Mouse (Mus musculus): ENCODE data around the gene Supt16. TPM values are rescaled to one million over a fixed set of nuclear protein-coding genes. Genes with fewer than 3 reads are reported as not detected.
A peak's percentile ranks its signal among the peaks of the same experiment; 100 is the strongest.

The Supt16 gene
- polyA plus RNA-seq, 1 experiment from 2014 or later: 18.0 TPM

- Histone ChIP-seq H3K4me1 (ENCODE audit: insufficient read depth) (peaks cover 17% of the 10 kb centered on the region), H3K27me3 (ENCODE audit: insufficient read depth, low read length) (no peaks in the 10 kb centered on the region), H3K4me2 (ENCODE audit: low read depth, low read length) (peak overlapping the region; percentile 68), H3K27ac (ENCODE audit: low read depth) (no peak overlapping the region), H3K36me3 (replicated peaks; ENCODE audit: insufficient read depth, low read length) (peaks cover 22% of the 10 kb centered on the region), H3K4me3 (ENCODE audit: low read depth, low read length) (peak overlapping the region; percentile 89), H3K9me3 (ENCODE audit: low read length) (no peaks in the 10 kb centered on the region), H3K9ac (replicated peaks) (peak overlapping the region; percentile 96)
- peak; percentile 80 for DNase-seq
- 7% methylated on average over 3 of the region's 3 CpGs for WGBS (ENCODE audit: insufficient replicate concordance)
- ATAC-seq: no peak
- peak; percentile 78 for TF ChIP-seq CTCF (IDR thresholded peaks at IDR 0.05; ENCODE audit: low read depth)
- TF ChIP-seq EP300 (IDR thresholded peaks at IDR 0.05; ENCODE audit: low read depth): no peak
Measured at GRCm38 (mm10) chr14:52195691-52196090, 1.5 kb downstream of the Supt16 start.

GRCm38 (mm10) chr14:52190740-52191359 lies 6.4 kb downstream of the Supt16 start:
- no peak overlapping the region for H3K9ac ChIP-seq (replicated peaks)
- H3K36me3 ChIP-seq (replicated peaks; ENCODE audit: insufficient read depth, low read length): peaks cover 3% of the 10 kb centered on the region; the same call in 1 of the 2 replicates
- H3K4me3 ChIP-seq (ENCODE audit: low read depth, low read length): no peak overlapping the region
- H3K4me2 ChIP-seq (ENCODE audit: low read depth, low read length): no peak overlapping the region
- DNase-seq: peak; percentile 72
- no peaks in the 10 kb centered on the region for H3K27me3 ChIP-seq (ENCODE audit: insufficient read depth, low read length)
- TF ChIP-seq EP300 (IDR thresholded peaks at IDR 0.05; ENCODE audit: low read depth) (no peak), CTCF (IDR thresholded peaks at IDR 0.05; ENCODE audit: low read depth) (peak; percentile 87)
- H3K9me3 ChIP-seq (ENCODE audit: low read length): no peaks in the 10 kb centered on the region
- peaks cover 4% of the 10 kb centered on the region for H3K4me1 ChIP-seq (ENCODE audit: insufficient read depth)
- ATAC-seq: peak; percentile 73
- H3K27ac ChIP-seq (ENCODE audit: low read depth): 0 out of 2 replicates have a peak overlapping the region, but pooled peaks have one; percentile 23

GRCm38 (mm10) chr14:52189519-52189918 lies 7.7 kb downstream of the Supt16 start:
- no peak overlapping the region for H3K4me3 ChIP-seq (ENCODE audit: low read depth, low read length)
- 54% methylated on average over 2 of the region's 2 CpGs for WGBS (ENCODE audit: insufficient replicate concordance)
- no peaks in the 10 kb centered on the region for H3K27me3 ChIP-seq (ENCODE audit: insufficient read depth, low read length)

GRCm38 (mm10) chr14:52188788-52189187 lies 8.4 kb downstream of the Supt16 start:
- peaks cover 6% of the 10 kb centered on the region; the same call in 1 of the 2 replicates for H3K36me3 ChIP-seq (replicated peaks; ENCODE audit: insufficient read depth, low read length)

More at GRCm38 (mm10) chr14:52189519-52189918, 7.7 kb downstream of the Supt16 start:
- Histone ChIP-seq H3K9me3 (ENCODE audit: low read length) (no peaks in the 10 kb centered on the region), H3K27ac (ENCODE audit: low read depth) (no peak overlapping the region), H3K36me3 (replicated peaks; ENCODE audit: insufficient read depth, low read length) (peaks cover 3% of the 10 kb centered on the region; the same call in 1 of the 2 replicates), H3K9ac (replicated peaks) (no peak overlapping the region), H3K4me2 (ENCODE audit: low read depth, low read length) (no peak overlapping the region), H3K4me1 (ENCODE audit: insufficient read depth) (no peaks in the 10 kb centered on the region)
- DNase-seq (no peak), ATAC-seq (no peak)
- TF ChIP-seq EP300 (IDR thresholded peaks at IDR 0.05; ENCODE audit: low read depth): no peak
- peak; percentile 37 for TF ChIP-seq CTCF (IDR thresholded peaks at IDR 0.05; ENCODE audit: low read depth)

GRCm38 (mm10) chr14:52166571-52166970 lies 30.6 kb downstream of the Supt16 start:
- H3K9ac ChIP-seq (replicated peaks): no peak overlapping the region
- DNase-seq (no peak), ATAC-seq (no peak)
- peaks cover 65% of the 10 kb centered on the region for H3K36me3 ChIP-seq (replicated peaks; ENCODE audit: insufficient read depth, low read length)
- no peaks in the 10 kb centered on the region for H3K4me1 ChIP-seq (ENCODE audit: insufficient read depth)
- no peak overlapping the region for H3K4me3 ChIP-seq (ENCODE audit: low read depth, low read length)
- no peak overlapping the region for H3K4me2 ChIP-seq (ENCODE audit: low read depth, low read length)
- H3K27ac ChIP-seq (ENCODE audit: low read depth): no peak overlapping the region
- 66% methylated on average over 2 of the region's 2 CpGs for WGBS (ENCODE audit: insufficient replicate concordance)
- no peak for TF ChIP-seq EP300 (IDR thresholded peaks at IDR 0.05; ENCODE audit: low read depth)
- no peak for TF ChIP-seq CTCF (IDR thresholded peaks at IDR 0.05; ENCODE audit: low read depth)
- H3K27me3 ChIP-seq (ENCODE audit: insufficient read depth, low read length): no peaks in the 10 kb centered on the region
- no peaks in the 10 kb centered on the region for H3K9me3 ChIP-seq (ENCODE audit: low read length)

More at GRCm38 (mm10) chr14:52188788-52189187, 8.4 kb downstream of the Supt16 start:
- H3K9ac ChIP-seq (replicated peaks): no peak overlapping the region
- no peak overlapping the region for H3K27ac ChIP-seq (ENCODE audit: low read depth)
- no peaks in the 10 kb centered on the region for H3K9me3 ChIP-seq (ENCODE audit: low read length)
- H3K27me3 ChIP-seq (ENCODE audit: insufficient read depth, low read length): no peaks in the 10 kb centered on the region
- WGBS (ENCODE audit: insufficient replicate concordance): 50% methylated on average over 1 of the region's 1 CpGs
- DNase-seq (no peak), ATAC-seq (no peak)
- no peaks in the 10 kb centered on the region for H3K4me1 ChIP-seq (ENCODE audit: insufficient read depth)
- no peak overlapping the region for H3K4me3 ChIP-seq (ENCODE audit: low read depth, low read length)
- no peak overlapping the region for H3K4me2 ChIP-seq (ENCODE audit: low read depth, low read length)
- no peak for TF ChIP-seq CTCF (IDR thresholded peaks at IDR 0.05; ENCODE audit: low read depth)
- no peak for TF ChIP-seq EP300 (IDR thresholded peaks at IDR 0.05; ENCODE audit: low read depth)

GRCm38 (mm10) chr14:52160911-52161310 lies 36.3 kb downstream of the Supt16 start:
- WGBS (ENCODE audit: insufficient replicate concordance): 75% methylated on average over 6 of the region's 6 CpGs
- peaks cover 69% of the 10 kb centered on the region for H3K36me3 ChIP-seq (replicated peaks; ENCODE audit: insufficient read depth, low read length)
- no peak for ATAC-seq

More at GRCm38 (mm10) chr14:52160911-52161310, 36.3 kb downstream of the Supt16 start:
- TF ChIP-seq CTCF (IDR thresholded peaks at IDR 0.05; ENCODE audit: low read depth): no peak
- TF ChIP-seq EP300 (IDR thresholded peaks at IDR 0.05; ENCODE audit: low read depth): no peak
- H3K27ac ChIP-seq (ENCODE audit: low read depth): no peak overlapping the region
- no peak overlapping the region for H3K4me2 ChIP-seq (ENCODE audit: low read depth, low read length)
- no peak for DNase-seq
- no peaks in the 10 kb centered on the region for H3K9me3 ChIP-seq (ENCODE audit: low read length)
- H3K27me3 ChIP-seq (ENCODE audit: insufficient read depth, low read length): no peaks in the 10 kb centered on the region
- H3K4me3 ChIP-seq (ENCODE audit: low read depth, low read length): no peak overlapping the region
- no peak overlapping the region for H3K9ac ChIP-seq (replicated peaks)
- H3K4me1 ChIP-seq (ENCODE audit: insufficient read depth): no peaks in the 10 kb centered on the region

Data from liver, postnatal 0 days (tissue).